In genomic region chr11:98950484-98950883, GRCm38 (mm10) we compare ENCODE assay signal across 14 mouse cellular contexts. TPM values are rescaled to one million over a fixed set of nuclear protein-coding genes. Genes with fewer than 3 reads are reported as not detected.
DNase-seq lines count a peak whose midpoint lies in the region; ATAC-seq and TF ChIP-seq lines count a peak whose summit lies in the region.
"Had no signal": no experiment of that assay in that cellular context is flagged by ENCODE, and none has a peak within 500 bp of the region (broad histone marks: within the 10 kb centered on the region; RNA-seq: fewer than 3 reads in every experiment).

No protein-coding gene starts in this region.

- H3K36me3 ChIP-seq in kidney, postnatal 0 days (ENCODE audit: insufficient read depth, low read length) = peaks cover 7% of the 10 kb centered on the region; the same call in 1 of the 2 replicates
- peaks cover 4% of the 10 kb centered on the region; the same call in 1 of the 2 replicates for H3K36me3 ChIP-seq in intestine, embryonic 15.5 days
- no peaks in the 10 kb centered on the region for H3K36me3 ChIP-seq in thymus, adult 2 months (ENCODE audit: control insufficient read depth, insufficient read depth, low read length)
- H3K36me3 ChIP-seq: liver, embryonic 15.5 days had no signal

- H3K9me3 ChIP-seq in kidney, postnatal 0 days (replicated peaks; ENCODE audit: low read length) = no peaks in the 10 kb centered on the region
- H3K9me3 ChIP-seq in intestine, embryonic 15.5 days = no peaks in the 10 kb centered on the region
- H3K9me3 ChIP-seq: liver, embryonic 15.5 days had no signal

- ATAC-seq in kidney, postnatal 0 days (replicated peaks; ENCODE audit: low FRiP score, low read depth) = no peak
- no peak for ATAC-seq in intestine, embryonic 15.5 days
- ATAC-seq: CD4-positive, CD25-positive, alpha-beta regulatory T cell, adult 4 months had no signal

- H3K9ac ChIP-seq in kidney, postnatal 0 days (ENCODE audit: low read depth, low read length) = no peak overlapping the region
- H3K9ac ChIP-seq in intestine, embryonic 15.5 days = no peak overlapping the region
- H3K9ac ChIP-seq: liver, embryonic 15.5 days had no signal

- WGBS in kidney, postnatal 0 days = 81% methylated on average over 9 of the region's 9 CpGs
- WGBS in intestine, embryonic 15.5 days = 87% methylated on average over 9 of the region's 9 CpGs
- 67% methylated on average over 9 of the region's 9 CpGs for WGBS in thymus, adult 2 months

- no peaks in the 10 kb centered on the region for H3K27me3 ChIP-seq in kidney, postnatal 0 days (ENCODE audit: insufficient read depth, low read length)
- no peaks in the 10 kb centered on the region for H3K27me3 ChIP-seq in intestine, embryonic 15.5 days (replicated peaks)
- H3K27me3 ChIP-seq in thymus, adult 2 months (ENCODE audit: control insufficient read depth, insufficient read depth, low read length) = no peaks in the 10 kb centered on the region
- H3K27me3 ChIP-seq: liver, embryonic 15.5 days; Patski had no signal

- no peak for TF ChIP-seq POLR2A in thymus, adult 2 months (IDR thresholded peaks at IDR 0.05; ENCODE audit: control insufficient read depth, extremely low read depth, insufficient read depth, low read length, poor library complexity)

- no peak for TF ChIP-seq CTCF in kidney, postnatal 0 days (IDR thresholded peaks at IDR 0.05; ENCODE audit: low read depth)
- TF ChIP-seq CTCF in thymus, adult 2 months (IDR thresholded peaks at IDR 0.05; ENCODE audit: borderline replicate concordance, control insufficient read depth, extremely low read depth, insufficient read depth, low read length, poor library complexity) = no peak

- DNase-seq in heart, adult 11 months = peak; percentile 96
- no peak for DNase-seq in heart, postnatal 4 days
- no peak for DNase-seq in kidney, postnatal 0 days (ENCODE audit: low spot score)
- DNase-seq in kidney, postnatal 14 days = no peak
- peak; percentile 15 for DNase-seq in CD4-positive helper T cell, adult 2 months (ENCODE audit: low read depth, low spot score)
- DNase-seq in thymus, adult 2 months = no peak
- DNase-seq in natural killer cell, adult 2 months (ENCODE audit: low spot score in 2 of 2) = no peak
- DNase-seq: thymus, postnatal 4 days had no signal

- peak overlapping the region; percentile 96 for H3K27ac ChIP-seq in kidney, postnatal 0 days
- H3K27ac ChIP-seq in intestine, embryonic 15.5 days = peak overlapping the region; percentile 70
- H3K27ac ChIP-seq in thymus, adult 2 months (ENCODE audit: control insufficient read depth, insufficient read depth, low read length) = no peak overlapping the region
- H3K27ac ChIP-seq: left cerebral cortex, adult 2 months had no signal

- H3K4me3 ChIP-seq in kidney, postnatal 0 days (replicated peaks; ENCODE audit: low read depth, low read length) = no peak overlapping the region
- H3K4me3 ChIP-seq in intestine, embryonic 15.5 days (replicated peaks) = no peak overlapping the region
- no peak overlapping the region for H3K4me3 ChIP-seq in thymus, adult 2 months (ENCODE audit: control insufficient read depth, insufficient read depth, low read length)
- H3K4me3 ChIP-seq: left cerebral cortex, adult 2 months; liver, embryonic 15.5 days had no signal

- peaks cover 70% of the 10 kb centered on the region for H3K4me1 ChIP-seq in kidney, postnatal 0 days (replicated peaks; ENCODE audit: insufficient read depth, low read length)
- H3K4me1 ChIP-seq in intestine, embryonic 15.5 days (replicated peaks) = peaks cover 74% of the 10 kb centered on the region
- H3K4me1 ChIP-seq in thymus, adult 2 months (replicated peaks; ENCODE audit: control insufficient read depth, insufficient read depth, low read length) = peaks cover 83% of the 10 kb centered on the region

- no peak overlapping the region for H3K4me2 ChIP-seq in kidney, postnatal 0 days (ENCODE audit: low read length)
- no peak overlapping the region for H3K4me2 ChIP-seq in intestine, embryonic 15.5 days (replicated peaks)

RNA-seq across cellular contexts. Expression of gene Rara, which starts 22.9 kb away (rescaled TPM):
- 10 to 100 TPM; 34.6 to 38.1 TPM for total RNA-seq in heart, postnatal 4 days (2021)
- 25.7 and 26.3 TPM in 2 replicates for polyA plus RNA-seq in kidney, postnatal 0 days (2015; fragmentation: Nextera tagmentation; extraction: Ambion mirVana)
- polyA plus RNA-seq in intestine, embryonic 15.5 days (2015; fragmentation: Nextera tagmentation; extraction: Ambion mirVana) = 30.7 and 31.5 TPM in 2 replicates
- polyA plus RNA-seq in thymus, adult 2 months (2012; rRNA removed) = 63.5 and 74.1 TPM in 2 replicates

RNA-seq across cellular contexts. Expression of gene Gjd3, which starts 32.3 kb away (rescaled TPM):
- 1 to 10 TPM; 2.0 to 2.5 TPM for total RNA-seq in heart, postnatal 4 days (2021)
- 1.1 and 1.6 TPM in 2 replicates for polyA plus RNA-seq in kidney, postnatal 0 days (2015; fragmentation: Nextera tagmentation; extraction: Ambion mirVana)
- polyA plus RNA-seq in intestine, embryonic 15.5 days (2015; fragmentation: Nextera tagmentation; extraction: Ambion mirVana) = 0.20 and 0.35 TPM in 2 replicates
- polyA plus RNA-seq in thymus, adult 2 months (2012; rRNA removed) = 1.3 and 1.9 TPM in 2 replicates
- total RNA-seq: adrenal gland, postnatal 14 days had no signal
- polyA plus RNA-seq: CD4-positive, CD25-positive, alpha-beta regulatory T cell, adult 4 months; liver, embryonic 15.5 days had no signal

RNA-seq across cellular contexts. Expression of gene Cdc6, which starts 42.9 kb away (rescaled TPM):
- total RNA-seq in heart, postnatal 4 days (2021) = 10 to 100 TPM in 1 of 2 experiments, 1 to 10 TPM in 1; 9.8 to 10.2 TPM
- 12.3 and 15.5 TPM in 2 replicates for polyA plus RNA-seq in kidney, postnatal 0 days (2015; fragmentation: Nextera tagmentation; extraction: Ambion mirVana)
- 24.0 and 26.7 TPM in 2 replicates for polyA plus RNA-seq in intestine, embryonic 15.5 days (2015; fragmentation: Nextera tagmentation; extraction: Ambion mirVana)
- 8.4 and 12.2 TPM in 2 replicates for polyA plus RNA-seq in thymus, adult 2 months (2012; rRNA removed)

Comparison
In these comparisons a context has a peak if more than half of its experiments do, and no peak if none do; other contexts are left out.
1. DNase-seq: peak in heart, adult 11 months (single experiment) and CD4-positive helper T cell, adult 2 months (single experiment); none in heart, postnatal 4 days (single experiment), kidney, postnatal 0 days (single experiment), kidney, postnatal 14 days (single experiment), thymus, adult 2 months (single experiment) and natural killer cell, adult 2 months (0 of 2).